Mouse (Mus musculus) frontal cortex, postnatal 14 days (tissue): Measurements from ENCODE around the gene Fcgr1.
"Not testable (repeated sequence)": the region's sequence is repeated elsewhere in the genome, so short reads cannot be mapped to it uniquely, and the experiment has no call there.

Experiments used
- DNase-seq, 2 experiments: peaks; one replicate each; pipeline ENCODE4 v3.0.0; 2022; ENCODE audit warnings: low spot score in 2 of 2

Gene Fcgr1

GRCm38 (mm10) chr3:96249034-96249345 is 44.8 kb downstream of the Fcgr1 start:
- no peak for DNase-seq

GRCm38 (mm10) chr3:96248141-96249033 is 45.4 kb downstream of the Fcgr1 start:
- DNase-seq, result no peak

GRCm38 (mm10) chr3:96247356-96248140 is 46.2 kb downstream of the Fcgr1 start:
- DNase-seq, result no peak

GRCm38 (mm10) chr3:96246427-96246856 is 47.3 kb downstream of the Fcgr1 start, which contains the start of gene Hist2h3c1:
TSS of gene Hist2h3c1 (plus strand) at chr3:96246685.
- not testable (repeated sequence) for DNase-seq

GRCm38 (mm10) chr3:96246018-96246417 is 47.8 kb downstream of the Fcgr1 start:
- not testable (repeated sequence) for DNase-seq

GRCm38 (mm10) chr3:96245003-96245886 is 48.5 kb downstream of the Fcgr1 start, which contains the start of gene Hist2h2aa1:
TSS of gene Hist2h2aa1 (plus strand) at chr3:96245497.
- peak; percentile 83 to 86 for DNase-seq

GRCm38 (mm10) chr3:96243921-96244572 is 49.7 kb downstream of the Fcgr1 start:
- DNase-seq, result no peak

- DNase-seq, result no peak
These were observed 53.0 kb downstream of the Fcgr1 start for GRCm38 (mm10) chr3:96240799-96241197.

- peak; percentile 93 to 97 for DNase-seq
These were observed 53.6 kb downstream of the Fcgr1 start, which contains the start of gene Hist2h2aa2 for GRCm38 (mm10) chr3:96239949-96240798. TSS of gene Hist2h2aa2 (minus strand) at chr3:96240276.

GRCm38 (mm10) chr3:96238954-96239793 is 54.6 kb downstream of the Fcgr1 start, which contains the start of gene Hist2h3c2:
TSS of gene Hist2h3c2 (minus strand) at chr3:96239127.
- not testable (repeated sequence) for DNase-seq

GRCm38 (mm10) chr3:96237904-96238511 is 55.8 kb downstream of the Fcgr1 start:
- no peak for DNase-seq

GRCm38 (mm10) chr3:96237335-96237903 is 56.4 kb downstream of the Fcgr1 start:
- no peak for DNase-seq

GRCm38 (mm10) chr3:96236834-96237334 is 56.9 kb downstream of the Fcgr1 start:
- no peak for DNase-seq

GRCm38 (mm10) chr3:96235836-96236235 is 57.9 kb downstream of the Fcgr1 start:
- DNase-seq, result no peak

- no peak for DNase-seq
These were observed 58.9 kb downstream of the Fcgr1 start for GRCm38 (mm10) chr3:96234914-96235313.
